Mouse (Mus musculus) layer of hippocampus, postnatal 14 days (tissue): ENCODE data around the gene Srarp. TPM values are rescaled to one million over a fixed set of nuclear protein-coding genes. Genes with fewer than 3 reads are reported as not detected.

ENCODE experiments used
- DNase-seq, 2 experiments: peaks; one replicate each; pipeline ENCODE4 v3.0.0; 2021 to 2022; ENCODE audit warnings: low spot score in 2 of 2, mixed read lengths in 1 of 2
- long read RNA-seq, 2 experiments: library from polyadenylated mRNA; stranded (forward); transcript quantifications; one replicate each; pipeline ENCODE4 v2.0.0; 2021
- total RNA-seq, 2 experiments: library from RNA; stranded (reverse); gene quantifications; 2 replicates each; pipeline ENCODE4 v1.2.3; 2021

Srarp gene
- 1 to 10 TPM; 4.0 to 4.4 TPM for total RNA-seq
- long read RNA-seq, experiment 1 = 0 reads
- long read RNA-seq, experiment 2 = 0 reads

GRCm38 (mm10) chr4:141435974-141436373 is at the start of gene Srarp:
Srarp (minus strand) TSS chr4:141436105.
- DNase-seq = no peak

- no peak for DNase-seq
Observed at GRCm38 (mm10) chr4:141484071-141484470, 48.2 kb upstream of the Srarp start.

- no peak for DNase-seq
Observed at GRCm38 (mm10) chr4:141479411-141479810, 43.5 kb upstream of the Srarp start.

- no peak for DNase-seq
Observed at GRCm38 (mm10) chr4:141478794-141479193, 42.9 kb upstream of the Srarp start.

GRCm38 (mm10) chr4:141478225-141478624 is 42.3 kb upstream of the Srarp start:
- DNase-seq = no peak

- DNase-seq = peak; percentile 59 to 82
Observed at GRCm38 (mm10) chr4:141477681-141478102, 41.8 kb upstream of the Srarp start.

- DNase-seq = no peak
Observed at GRCm38 (mm10) chr4:141474431-141474830, 38.5 kb upstream of the Srarp start.

GRCm38 (mm10) chr4:141472641-141473321 is 36.9 kb upstream of the Srarp start:
- no peak for DNase-seq

- no peak for DNase-seq
Observed at GRCm38 (mm10) chr4:141471491-141471890, 35.6 kb upstream of the Srarp start.

- DNase-seq = no peak
Observed at GRCm38 (mm10) chr4:141469343-141469742, 33.4 kb upstream of the Srarp start.

GRCm38 (mm10) chr4:141468576-141468975 is 32.7 kb upstream of the Srarp start:
- DNase-seq = no peak

GRCm38 (mm10) chr4:141467581-141467927 is 31.6 kb upstream of the Srarp start:
- DNase-seq = no peak

- DNase-seq = no peak
Observed at GRCm38 (mm10) chr4:141466844-141467580, 31.1 kb upstream of the Srarp start.

GRCm38 (mm10) chr4:141466289-141466795 is 30.4 kb upstream of the Srarp start:
- DNase-seq = no peak

- no peak for DNase-seq
Observed at GRCm38 (mm10) chr4:141465512-141466288, 29.8 kb upstream of the Srarp start.

GRCm38 (mm10) chr4:141464722-141465121 is 28.8 kb upstream of the Srarp start:
- DNase-seq = no peak

GRCm38 (mm10) chr4:141463472-141463871 is 27.6 kb upstream of the Srarp start:
- no peak for DNase-seq

GRCm38 (mm10) chr4:141461576-141461975 is 25.7 kb upstream of the Srarp start:
- no peak for DNase-seq

GRCm38 (mm10) chr4:141461088-141461487 is 25.2 kb upstream of the Srarp start:
- DNase-seq = no peak

GRCm38 (mm10) chr4:141460481-141460880 is 24.6 kb upstream of the Srarp start:
- no peak for DNase-seq

GRCm38 (mm10) chr4:141459766-141460165 is 23.9 kb upstream of the Srarp start:
- no peak for DNase-seq

GRCm38 (mm10) chr4:141458888-141459287 is 23.0 kb upstream of the Srarp start:
- DNase-seq = no peak
